Mouse (Mus musculus) stomach, embryonic 15.5 days (tissue): ENCODE data around the gene Col5a2. TPM values are rescaled to one million over a fixed set of nuclear protein-coding genes. Genes with fewer than 3 reads are reported as not detected.

Experiments
- ATAC-seq: fragments of 200-750 bp; cut with Nextera tagmentation; 2 replicates; pipeline ENCODE4 v1.8.0; 2017; ENCODE audit warnings: low read depth, moderate number of reproducible peaks, moderate TSS enrichment; ENCODE audit not compliant: insufficient read depth, low FRiP score
- H3K27ac ChIP-seq: fragments of 300-500 bp; sonication (generic); 2 replicates; pipeline ENCODE4 v1.5.1; 2015; ENCODE audit warnings: mild to moderate bottlenecking, inconsistent platforms
- H3K27me3 ChIP-seq: fragments of 300-500 bp; sonication (generic); replicated peaks from 2 replicates; pipeline ENCODE4 v1.6.1; 2015; ENCODE audit warnings: inconsistent platforms
- H3K36me3 ChIP-seq: fragments of 300-500 bp; sonication (generic); 2 replicates; pipeline ENCODE4 v1.6.1; 2015; ENCODE audit warnings: inconsistent platforms
- H3K4me1 ChIP-seq: fragments of 300-500 bp; sonication (generic); 2 replicates; pipeline ENCODE4 v1.6.1; 2015; ENCODE audit warnings: inconsistent platforms
- H3K4me2 ChIP-seq: fragments of 300-500 bp; sonication (generic); 2 replicates; pipeline ENCODE4 v1.6.1; 2015; ENCODE audit warnings: mild to moderate bottlenecking, inconsistent platforms
- H3K4me3 ChIP-seq: fragments of 300-500 bp; sonication (generic); replicated peaks from 2 replicates; pipeline ENCODE4 v1.5.1; 2015; ENCODE audit warnings: inconsistent platforms
- H3K9ac ChIP-seq: fragments of 300-500 bp; sonication (generic); 2 replicates; pipeline ENCODE4 v1.6.1; 2015; ENCODE audit warnings: inconsistent platforms
- H3K9me3 ChIP-seq: fragments of 300-500 bp; sonication (generic); 2 replicates; pipeline ENCODE4 v1.6.1; 2016; ENCODE audit warnings: inconsistent platforms
- WGBS: fragments of 180-500 bp; shearing (Covaris S2); methylation state at CpG from one replicate; pipeline ENCODE4 v1.1.7; 2015; 5-methylcytosine and 5-hydroxymethylcytosine counted together
- polyA plus RNA-seq: library from polyadenylated mRNA; unstranded; fragments of >200 nt; fragmentation: Nextera tagmentation; extraction: Ambion mirVana; gene quantifications from 2 replicates; pipeline ENCODE4 v1.2.1, GENCODE M21; 2015

Col5a2 gene
- polyA plus RNA-seq, 1 experiment from 2014 or later, result 91.0 TPM

DNA sequence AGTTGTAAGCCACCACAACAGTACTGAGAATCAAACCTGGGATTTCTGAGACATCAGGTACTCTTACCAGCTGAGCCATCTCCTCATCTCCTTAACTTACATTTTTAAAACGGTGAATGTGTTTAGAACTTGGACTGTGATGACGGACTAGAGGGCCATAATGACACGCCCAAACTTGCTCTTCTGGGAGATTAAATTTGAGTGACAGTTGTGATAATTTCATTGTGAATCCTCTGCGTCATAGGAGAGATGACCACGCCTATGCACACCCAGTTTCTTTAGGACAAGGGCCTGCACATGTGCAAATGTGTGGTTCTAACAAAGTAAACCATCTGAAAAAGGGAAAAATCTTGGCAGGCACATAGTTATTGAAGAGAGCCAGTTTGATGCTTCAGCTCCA is 79.2 kb downstream of the Col5a2 start:
- H3K4me1 ChIP-seq, result no peaks in the 10 kb centered on the region
- ATAC-seq, result no peak

DNA sequence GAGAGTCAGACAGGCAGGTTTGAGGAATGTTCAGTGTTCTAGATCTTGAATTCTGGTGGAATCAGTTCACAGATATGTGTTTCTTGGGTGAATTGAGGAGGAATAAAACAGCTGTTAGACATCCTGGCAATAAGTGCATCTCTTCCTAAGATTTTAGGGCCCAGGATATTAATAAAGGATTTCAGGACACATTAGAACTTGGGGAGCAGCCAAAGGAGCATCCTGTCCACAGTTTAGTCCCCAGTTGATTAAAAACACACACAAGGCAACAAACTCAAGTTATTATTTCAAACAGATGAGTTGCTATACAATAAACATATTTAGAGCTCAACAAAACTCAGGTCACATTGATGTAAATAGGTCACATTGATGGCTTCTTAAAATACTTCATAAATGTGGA is 82.5 kb downstream of the Col5a2 start:
- Histone ChIP-seq H3K27me3 (no peaks in the 10 kb centered on the region), H3K27ac (peak overlapping the region; percentile 57; the same call in 1 of the 2 replicates), H3K36me3 (peaks cover 8% of the 10 kb centered on the region; the same call in 1 of the 2 replicates), H3K4me2 (no peak overlapping the region), H3K9ac (no peak overlapping the region), H3K4me3 (no peak overlapping the region), H3K9me3 (no peaks in the 10 kb centered on the region), H3K4me1 (no peaks in the 10 kb centered on the region)
- no peak for ATAC-seq

More for the DNA sequence above, 79.2 kb downstream of the Col5a2 start:
- H3K9me3 ChIP-seq, result no peaks in the 10 kb centered on the region
- H3K4me3 ChIP-seq, result no peak overlapping the region
- 75% methylated on average over 5 of the region's 5 CpGs for WGBS
- no peak overlapping the region for H3K9ac ChIP-seq
- no peak overlapping the region for H3K4me2 ChIP-seq
- H3K27me3 ChIP-seq, result no peaks in the 10 kb centered on the region
- H3K27ac ChIP-seq, result no peak overlapping the region
- 0 out of 2 replicates have a peak, but pooled peaks cover 7% of the 10 kb centered on the region for H3K36me3 ChIP-seq

DNA sequence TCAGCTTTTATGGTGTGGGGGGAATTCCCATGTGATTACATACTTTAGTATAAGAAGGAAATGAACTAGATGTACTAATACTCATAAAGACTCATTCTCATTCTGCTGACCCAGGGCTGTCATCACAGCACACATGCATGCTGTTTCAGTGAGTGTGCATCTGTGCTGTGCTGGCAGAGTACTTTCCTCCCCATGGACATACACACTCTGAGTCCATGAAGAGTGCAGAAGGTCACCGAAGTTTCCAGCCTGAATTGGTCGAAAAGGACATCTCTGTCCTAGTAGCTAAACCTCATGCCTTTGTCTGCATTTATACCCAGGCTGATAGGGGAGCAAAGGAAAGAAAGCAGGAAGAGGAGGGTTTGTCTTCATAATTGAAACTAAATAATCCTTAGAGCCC is 83.2 kb downstream of the Col5a2 start:
- WGBS, result 35% methylated on average over 2 of the region's 2 CpGs
- Histone ChIP-seq H3K9me3 (no peaks in the 10 kb centered on the region), H3K9ac (no peak overlapping the region), H3K4me2 (no peak overlapping the region), H3K27ac (peak overlapping the region; percentile 57; the same call in 1 of the 2 replicates), H3K36me3 (peaks cover 8% of the 10 kb centered on the region; the same call in 1 of the 2 replicates), H3K4me1 (no peaks in the 10 kb centered on the region), H3K4me3 (no peak overlapping the region), H3K27me3 (no peaks in the 10 kb centered on the region)
- peak; percentile 10; the same call in 1 of the 2 replicates for ATAC-seq

DNA sequence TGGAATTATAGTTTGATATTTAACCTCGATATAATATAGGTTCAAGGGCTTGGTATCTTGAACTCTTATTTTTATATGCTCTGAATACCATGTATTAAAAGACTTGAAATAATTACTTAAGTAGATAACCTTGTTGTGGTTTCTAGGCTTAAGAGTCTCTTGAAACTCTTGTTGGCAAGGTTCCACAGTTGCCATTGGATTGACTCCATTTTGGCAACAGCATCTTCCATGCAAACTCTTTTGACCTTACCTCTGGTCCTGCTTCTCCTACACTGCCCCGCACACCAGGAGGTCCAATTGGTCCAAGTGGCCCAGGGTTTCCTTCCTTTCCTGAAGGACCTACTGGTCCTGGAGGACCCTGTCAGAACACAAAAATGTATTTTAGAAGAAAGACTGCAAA is 121.2 kb downstream of the Col5a2 start:
- no peaks in the 10 kb centered on the region for H3K9me3 ChIP-seq
- no peak for ATAC-seq
- no peaks in the 10 kb centered on the region for H3K27me3 ChIP-seq
- H3K4me3 ChIP-seq, result no peak overlapping the region
- H3K9ac ChIP-seq, result no peak overlapping the region
- H3K4me2 ChIP-seq, result no peak overlapping the region
- H3K36me3 ChIP-seq, result no peaks in the 10 kb centered on the region
- H3K27ac ChIP-seq, result no peak overlapping the region
- no peaks in the 10 kb centered on the region for H3K4me1 ChIP-seq
- 83% methylated on average over 2 of the region's 2 CpGs for WGBS

DNA sequence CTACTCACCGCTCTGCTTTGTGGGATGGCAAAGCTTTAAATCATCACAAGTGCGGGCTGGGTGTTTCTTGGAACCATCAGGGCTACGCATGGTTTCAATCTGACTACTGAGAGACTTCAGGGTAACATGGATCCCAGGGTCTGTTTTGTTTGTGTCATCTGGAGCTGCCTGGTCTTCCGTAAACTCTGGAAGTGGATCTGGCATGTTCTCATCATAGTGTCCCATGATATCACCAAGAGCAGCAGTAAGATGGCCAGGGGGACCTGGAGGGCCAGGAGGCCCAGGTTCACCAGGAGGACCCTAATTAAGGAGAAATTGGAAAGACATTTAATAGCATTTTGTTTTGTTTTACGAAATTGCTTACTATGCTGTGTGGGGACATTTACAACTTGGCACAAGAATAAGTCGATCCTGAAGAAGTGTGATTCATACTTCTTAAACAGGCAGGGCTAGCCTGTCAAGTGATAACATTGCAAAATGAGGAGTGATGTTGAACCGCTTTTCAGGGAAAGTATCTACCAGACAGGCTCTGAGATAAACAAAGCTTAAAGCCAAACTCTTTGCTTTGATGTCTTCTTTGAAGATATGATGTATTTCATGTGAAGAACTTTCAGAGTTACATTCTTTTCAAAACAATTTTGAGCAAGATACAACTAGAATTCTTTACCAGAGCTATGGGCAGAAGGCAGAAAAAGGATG is 122.9 kb downstream of the Col5a2 start:
- Histone ChIP-seq H3K36me3 (no peaks in the 10 kb centered on the region), H3K9me3 (no peaks in the 10 kb centered on the region), H3K4me2 (no peak overlapping the region), H3K27me3 (no peaks in the 10 kb centered on the region), H3K27ac (no peak overlapping the region), H3K9ac (no peak overlapping the region), H3K4me1 (no peaks in the 10 kb centered on the region), H3K4me3 (no peak overlapping the region)
- WGBS, result 67% methylated on average over 7 of the region's 7 CpGs
- ATAC-seq, result no peak

DNA sequence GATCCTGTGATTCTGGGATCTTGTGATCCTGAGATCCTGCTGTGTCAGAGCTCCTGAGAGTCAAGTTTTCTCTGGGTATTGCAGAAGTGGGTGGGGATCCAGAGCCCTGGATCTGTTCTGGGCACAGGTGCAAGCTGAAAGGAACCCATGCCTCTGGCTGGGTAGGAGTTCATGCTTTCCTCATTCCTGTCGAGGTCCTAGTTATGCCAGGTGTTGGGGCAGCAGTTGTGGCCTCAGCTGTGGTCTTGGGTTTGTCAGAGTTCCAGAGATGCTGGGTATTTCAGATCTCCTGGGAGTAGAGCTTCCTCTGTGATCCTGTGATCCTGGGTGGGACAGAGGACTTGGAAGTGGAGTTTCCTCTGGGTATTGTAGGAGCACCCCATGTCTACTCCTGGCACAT is 137.7 kb downstream of the Col5a2 start:
- H3K4me3 ChIP-seq, result no peak overlapping the region
- H3K4me1 ChIP-seq, result no peaks in the 10 kb centered on the region
- H3K27me3 ChIP-seq, result no peaks in the 10 kb centered on the region
- WGBS, result 65% methylated on average over 1 of the region's 1 CpGs
- H3K9me3 ChIP-seq, result no peaks in the 10 kb centered on the region
- H3K36me3 ChIP-seq, result peaks cover 7% of the 10 kb centered on the region; the same call in 1 of the 2 replicates
- no peak overlapping the region for H3K4me2 ChIP-seq
- ATAC-seq, result no peak
- no peak overlapping the region for H3K27ac ChIP-seq
- H3K9ac ChIP-seq, result no peak overlapping the region

DNA sequence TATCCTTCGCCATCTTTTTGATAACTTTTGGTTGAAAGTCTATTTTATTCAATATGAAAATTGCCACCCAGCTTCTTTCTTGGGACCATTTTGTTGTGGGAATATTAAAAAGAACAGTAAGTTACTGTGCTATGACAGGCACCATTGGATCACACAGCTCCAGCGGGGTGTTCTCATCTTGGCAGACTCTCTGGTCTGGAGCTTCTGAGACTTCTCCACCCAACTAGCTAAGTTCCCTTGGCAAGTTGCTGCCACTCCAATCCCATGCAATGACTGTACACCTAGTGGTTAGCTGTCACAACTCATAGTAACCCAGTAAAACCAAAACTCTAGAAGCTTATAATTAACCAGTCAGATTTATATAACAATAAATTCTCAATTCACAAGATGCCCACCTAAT is 139.8 kb downstream of the Col5a2 start:
- Histone ChIP-seq H3K36me3 (peaks cover 7% of the 10 kb centered on the region; the same call in 1 of the 2 replicates), H3K9ac (no peak overlapping the region), H3K4me3 (no peak overlapping the region), H3K27ac (no peak overlapping the region), H3K4me2 (no peak overlapping the region), H3K9me3 (no peaks in the 10 kb centered on the region), H3K27me3 (no peaks in the 10 kb centered on the region), H3K4me1 (no peaks in the 10 kb centered on the region)
- ATAC-seq, result no peak
- 87% methylated on average over 2 of the region's 2 CpGs for WGBS

DNA sequence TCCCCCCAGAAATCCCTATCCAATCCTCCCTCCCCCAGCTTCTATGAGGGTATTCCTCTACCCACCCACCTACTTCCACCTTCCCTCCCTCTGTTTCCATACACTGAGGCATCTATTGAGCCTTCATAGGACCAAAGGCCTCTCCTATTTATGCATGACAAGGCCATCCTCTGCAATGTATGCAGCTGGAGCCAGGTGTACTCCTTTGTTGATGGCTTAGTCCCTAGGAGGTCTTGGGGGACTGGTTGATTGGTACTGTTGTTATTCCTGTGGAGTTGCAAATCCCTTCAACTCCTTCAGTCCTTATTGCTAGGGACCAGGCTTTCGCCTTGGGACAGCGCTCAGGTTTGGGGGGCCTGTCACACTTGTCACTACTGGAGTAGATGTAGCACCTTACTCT is 143.4 kb downstream of the Col5a2 start:
- H3K9me3 ChIP-seq, result no peaks in the 10 kb centered on the region
- no peak overlapping the region for H3K4me3 ChIP-seq
- no peak overlapping the region for H3K4me2 ChIP-seq
- H3K9ac ChIP-seq, result no peak overlapping the region
- no peaks in the 10 kb centered on the region for H3K4me1 ChIP-seq
- ATAC-seq, result no peak
- 82% methylated on average over 2 of the region's 2 CpGs for WGBS
- H3K36me3 ChIP-seq, result no peaks in the 10 kb centered on the region
- H3K27ac ChIP-seq, result no peak overlapping the region
- H3K27me3 ChIP-seq, result no peaks in the 10 kb centered on the region

DNA sequence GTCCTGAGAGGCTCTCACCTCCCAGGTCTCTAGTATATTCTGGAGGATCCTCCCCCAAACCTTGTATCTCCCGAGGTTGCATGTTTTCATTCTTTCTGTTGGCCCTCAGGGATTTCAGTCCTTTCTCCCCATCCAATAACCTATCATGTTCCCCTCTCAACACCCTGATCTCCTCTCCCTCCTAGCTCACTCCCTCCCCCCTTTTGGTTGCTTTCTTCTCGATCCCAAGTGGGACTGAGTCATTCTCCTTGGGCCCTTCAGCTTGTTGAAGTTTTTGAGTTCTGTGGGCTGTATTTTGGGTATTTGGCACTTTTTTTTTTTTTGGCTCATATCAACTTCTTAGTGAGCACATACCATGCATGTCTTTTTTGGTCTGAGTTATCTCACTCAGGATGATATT is 143.9 kb downstream of the Col5a2 start:
- ATAC-seq, result no peak
- WGBS, result 61% methylated on average over 2 of the region's 2 CpGs
- H3K4me2 ChIP-seq, result no peak overlapping the region
- no peak overlapping the region for H3K4me3 ChIP-seq
- no peaks in the 10 kb centered on the region for H3K4me1 ChIP-seq
- no peaks in the 10 kb centered on the region for H3K36me3 ChIP-seq
- H3K9ac ChIP-seq, result no peak overlapping the region
- H3K27me3 ChIP-seq, result no peaks in the 10 kb centered on the region
- no peaks in the 10 kb centered on the region for H3K9me3 ChIP-seq
- no peak overlapping the region for H3K27ac ChIP-seq

DNA sequence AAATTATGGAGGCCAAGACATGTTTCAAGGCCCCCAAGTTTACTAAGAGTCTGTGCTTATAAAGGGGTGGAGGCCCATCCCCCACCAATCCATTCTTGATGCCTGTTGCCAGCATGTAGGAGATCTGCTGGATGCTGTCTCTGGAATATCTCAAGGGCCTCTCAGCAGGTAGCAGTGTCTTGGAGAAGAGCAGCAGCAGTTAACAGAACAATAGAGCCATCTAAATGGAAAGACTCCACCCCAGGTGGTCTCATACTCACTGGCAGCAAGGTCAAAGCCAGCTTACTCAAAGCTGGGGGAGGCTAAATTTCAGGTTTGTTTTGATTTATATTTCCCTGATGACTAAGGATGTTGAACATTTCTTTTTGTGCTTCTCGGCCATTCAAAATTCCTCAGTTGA is 145.1 kb downstream of the Col5a2 start:
- no peak overlapping the region for H3K4me2 ChIP-seq
- no peaks in the 10 kb centered on the region for H3K9me3 ChIP-seq
- WGBS, result 73% methylated on average over 1 of the region's 1 CpGs
- H3K36me3 ChIP-seq, result no peaks in the 10 kb centered on the region
- ATAC-seq, result no peak
- no peak overlapping the region for H3K4me3 ChIP-seq
- no peaks in the 10 kb centered on the region for H3K27me3 ChIP-seq
- no peak overlapping the region for H3K9ac ChIP-seq
- H3K4me1 ChIP-seq, result no peaks in the 10 kb centered on the region
- H3K27ac ChIP-seq, result no peak overlapping the region

DNA sequence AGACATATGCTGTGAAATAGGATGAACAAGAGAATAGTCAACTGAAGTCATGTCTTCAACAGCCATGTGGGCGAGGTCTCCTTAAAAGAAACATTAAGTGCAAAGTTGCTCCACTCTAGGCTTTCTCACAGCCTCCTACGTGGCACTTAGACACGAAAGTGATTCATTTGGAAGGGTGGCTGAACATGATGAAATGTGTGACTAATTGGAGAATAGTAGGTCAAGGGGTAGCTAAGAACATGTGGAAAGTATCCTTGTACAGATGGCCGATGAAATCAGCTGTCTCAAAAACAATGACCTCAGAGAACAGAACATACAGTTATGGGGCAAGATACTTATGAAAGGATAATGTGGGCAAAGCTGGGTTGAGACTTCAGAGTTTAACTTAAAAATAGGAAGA is 147.1 kb downstream of the Col5a2 start:
- Histone ChIP-seq H3K9ac (no peak overlapping the region), H3K36me3 (no peaks in the 10 kb centered on the region), H3K4me2 (no peak overlapping the region), H3K9me3 (no peaks in the 10 kb centered on the region), H3K4me1 (no peaks in the 10 kb centered on the region), H3K4me3 (no peak overlapping the region), H3K27ac (no peak overlapping the region), H3K27me3 (no peaks in the 10 kb centered on the region)
- WGBS, result 70% methylated on average over 4 of the region's 4 CpGs
- ATAC-seq, result no peak

DNA sequence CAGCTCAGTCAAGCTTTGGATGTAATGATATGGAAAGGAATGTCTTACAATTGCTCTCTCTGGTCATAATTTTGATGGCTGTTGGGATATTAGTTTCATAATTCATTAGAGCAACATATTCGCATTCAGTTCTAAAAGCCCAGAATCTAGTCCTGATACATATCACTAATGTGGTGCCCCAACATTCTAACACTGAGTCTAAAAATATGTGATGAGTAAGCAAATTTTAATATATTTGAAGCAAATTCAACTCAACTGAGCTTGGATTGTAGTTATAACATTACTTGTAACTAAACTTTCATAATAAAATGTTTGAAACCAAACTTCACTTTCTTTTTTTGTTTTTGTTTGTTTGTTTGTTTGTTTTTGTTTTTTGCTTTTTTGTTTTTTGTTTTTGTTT is 173.9 kb downstream of the Col5a2 start:
- no peaks in the 10 kb centered on the region for H3K4me1 ChIP-seq
- H3K36me3 ChIP-seq, result peaks cover 8% of the 10 kb centered on the region; the same call in 1 of the 2 replicates
- no peak overlapping the region for H3K9ac ChIP-seq
- no peaks in the 10 kb centered on the region for H3K27me3 ChIP-seq
- H3K27ac ChIP-seq, result no peak overlapping the region
- no peak overlapping the region for H3K4me3 ChIP-seq
- WGBS, result 86% methylated on average over 1 of the region's 1 CpGs
- no peaks in the 10 kb centered on the region for H3K9me3 ChIP-seq
- ATAC-seq, result no peak
- no peak overlapping the region for H3K4me2 ChIP-seq
